Mouse (Mus musculus): ENCODE results near the gene Cryba2.

DNA sequence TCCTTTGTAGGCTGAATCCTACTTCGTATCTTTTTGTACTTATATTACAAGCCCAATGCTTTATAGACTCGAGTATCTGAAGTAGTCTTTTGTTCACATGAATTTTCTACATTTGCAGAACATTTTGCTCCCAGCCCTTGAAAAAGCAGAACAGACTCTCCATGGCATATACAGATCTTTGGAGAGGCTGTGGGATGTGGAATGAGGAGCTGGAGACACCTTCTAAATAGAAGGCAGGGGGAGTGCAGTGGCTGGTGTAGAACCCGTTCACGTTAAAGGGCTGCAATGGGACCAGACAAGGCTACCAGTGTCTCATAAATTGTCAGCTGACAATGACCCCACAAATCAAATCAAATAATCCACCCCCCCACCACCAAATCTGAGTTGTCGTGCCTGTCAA, 44.0 kb downstream of the Cryba2 start:
- TF ChIP-seq CTCF (IDR thresholded peaks at IDR 0.05; ENCODE audit: extremely low read depth, insufficient read length, insufficient replicate concordance, low read depth, low read length) (no peak), POLR2A (IDR thresholded peaks at IDR 0.05; ENCODE audit: low read depth, low read length) (no peak)

All from small intestine, adult 2 months (tissue).